Mouse (Mus musculus): ENCODE data around the gene Rhod. TPM values are rescaled to one million over a fixed set of nuclear protein-coding genes. Genes with fewer than 3 reads are reported as not detected.

The Rhod gene
- polyA plus RNA-seq, 1 experiment from 2014 or later, result 2.6 TPM

- H3K9me3 ChIP-seq (ENCODE audit: control insufficient read depth, low read length), result no peaks in the 10 kb centered on the region
- H3K27ac ChIP-seq (ENCODE audit: low read depth, low read length), result no peak overlapping the region
- no peak overlapping the region for H3K9ac ChIP-seq (replicated peaks; ENCODE audit: low read depth, low read length)
- no peaks in the 10 kb centered on the region for H3K4me1 ChIP-seq (ENCODE audit: control insufficient read depth, insufficient read depth, low read length)
- no peaks in the 10 kb centered on the region for H3K27me3 ChIP-seq (ENCODE audit: control insufficient read depth, insufficient read depth, low read length)
- H3K4me3 ChIP-seq (ENCODE audit: low read depth, low read length), result no peak overlapping the region
- no peaks in the 10 kb centered on the region for H3K36me3 ChIP-seq (ENCODE audit: control insufficient read depth, insufficient read depth, low read length)
- H3K4me2 ChIP-seq (ENCODE audit: low read depth, low read length), result no peak overlapping the region
- no peak for ATAC-seq (ENCODE audit: low read depth)
- 75% methylated on average over 19 of the region's 19 CpGs for WGBS
Measured at GRCm38 (mm10) chr19:4425610-4426366, 13.4 kb downstream of the Rhod start.

DNA sequence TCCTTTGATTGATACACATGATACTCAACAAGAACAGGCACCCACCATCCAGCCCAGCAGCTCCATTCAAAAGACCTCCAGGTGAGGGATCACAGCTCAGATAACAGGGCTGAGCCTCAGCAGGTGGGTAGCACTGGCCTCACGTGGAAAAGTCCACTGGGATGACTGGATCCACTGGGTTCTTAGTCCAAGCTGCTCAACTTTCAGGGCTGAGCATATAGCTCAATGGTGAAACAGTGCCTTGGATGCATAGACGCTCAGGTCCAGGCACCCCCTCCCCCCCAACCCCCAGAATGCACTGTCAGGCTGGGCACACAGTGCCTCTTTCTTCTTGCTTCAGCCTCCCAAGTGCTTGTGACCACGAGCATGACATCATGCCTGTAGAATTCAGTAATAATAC is 16.2 kb downstream of the Rhod start:
- H3K27ac ChIP-seq (ENCODE audit: low read depth, low read length), result no peak overlapping the region
- H3K9ac ChIP-seq (replicated peaks; ENCODE audit: low read depth, low read length), result no peak overlapping the region
- H3K4me2 ChIP-seq (ENCODE audit: low read depth, low read length), result no peak overlapping the region
- H3K4me1 ChIP-seq (ENCODE audit: control insufficient read depth, insufficient read depth, low read length), result no peaks in the 10 kb centered on the region
- H3K4me3 ChIP-seq (ENCODE audit: low read depth, low read length), result no peak overlapping the region
- WGBS, result 79% methylated on average over 3 of the region's 3 CpGs
- H3K36me3 ChIP-seq (ENCODE audit: control insufficient read depth, insufficient read depth, low read length), result no peaks in the 10 kb centered on the region
- no peak for ATAC-seq (ENCODE audit: low read depth)
- H3K27me3 ChIP-seq (ENCODE audit: control insufficient read depth, insufficient read depth, low read length), result no peaks in the 10 kb centered on the region
- no peaks in the 10 kb centered on the region for H3K9me3 ChIP-seq (ENCODE audit: control insufficient read depth, low read length)

DNA sequence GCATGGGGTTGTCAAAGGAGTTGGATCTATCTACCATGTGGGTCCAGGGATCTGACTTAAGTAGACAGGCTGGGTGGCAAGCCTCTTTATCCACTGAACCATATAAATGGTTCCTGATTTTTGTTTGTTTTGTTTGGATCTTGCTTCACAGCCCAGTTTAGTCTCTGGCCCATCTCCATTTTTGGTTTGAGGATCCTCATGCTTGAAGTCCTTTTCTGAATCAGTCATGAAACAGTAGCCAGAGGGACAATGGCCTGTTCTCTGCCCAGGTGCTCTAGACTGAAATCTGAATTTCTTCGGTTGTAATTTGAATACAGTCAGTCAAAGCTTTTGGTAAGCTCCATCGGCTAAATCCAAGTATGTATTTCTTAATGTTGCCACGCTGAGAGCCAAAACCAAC is 16.7 kb downstream of the Rhod start:
- Histone ChIP-seq H3K36me3 (ENCODE audit: control insufficient read depth, insufficient read depth, low read length) (no peaks in the 10 kb centered on the region), H3K4me2 (ENCODE audit: low read depth, low read length) (no peak overlapping the region), H3K4me1 (ENCODE audit: control insufficient read depth, insufficient read depth, low read length) (no peaks in the 10 kb centered on the region), H3K27ac (ENCODE audit: low read depth, low read length) (no peak overlapping the region), H3K9ac (replicated peaks; ENCODE audit: low read depth, low read length) (no peak overlapping the region), H3K9me3 (ENCODE audit: control insufficient read depth, low read length) (no peaks in the 10 kb centered on the region), H3K4me3 (ENCODE audit: low read depth, low read length) (no peak overlapping the region), H3K27me3 (ENCODE audit: control insufficient read depth, insufficient read depth, low read length) (no peaks in the 10 kb centered on the region)
- ATAC-seq (ENCODE audit: low read depth), result no peak
- WGBS, result 98% methylated on average over 3 of the region's 3 CpGs

DNA sequence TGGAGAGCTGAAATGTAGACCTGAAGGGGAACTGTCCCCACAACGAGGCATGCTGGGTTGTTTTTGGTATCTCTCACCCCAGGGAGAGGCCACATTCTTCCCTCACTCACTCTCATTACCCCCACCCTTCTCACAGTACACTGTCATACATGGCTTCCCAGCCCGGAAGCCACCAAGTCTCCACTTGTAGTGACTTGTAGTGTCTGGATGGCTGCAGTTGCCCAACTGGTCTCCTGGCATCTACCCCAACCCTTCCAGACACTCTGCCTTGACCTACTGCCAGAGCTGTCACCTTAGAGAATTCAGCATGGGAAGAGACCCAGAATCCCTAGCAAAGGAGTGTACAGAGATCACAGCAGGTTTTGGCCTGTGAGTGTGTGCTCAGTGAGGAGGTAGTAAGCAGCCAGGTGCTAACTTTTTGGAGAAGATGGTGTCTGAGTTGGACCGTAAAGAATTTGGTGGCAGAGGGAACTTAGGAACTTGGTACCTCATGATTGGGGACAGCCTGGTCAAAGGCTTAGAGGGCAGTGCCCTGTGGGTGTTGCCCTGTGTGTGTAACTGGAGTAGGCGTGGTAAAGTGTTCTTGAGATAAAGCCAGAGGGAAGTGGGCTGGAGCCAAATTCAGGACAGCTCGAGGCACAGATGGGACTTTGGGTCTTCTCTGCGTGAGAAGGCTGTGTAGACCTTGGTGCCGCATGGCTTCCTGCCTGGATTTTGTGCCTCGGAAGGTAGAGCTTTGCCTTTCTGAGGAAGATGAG is 18.9 kb downstream of the Rhod start:
- no peak overlapping the region for H3K4me2 ChIP-seq (ENCODE audit: low read depth, low read length)
- no peaks in the 10 kb centered on the region for H3K27me3 ChIP-seq (ENCODE audit: control insufficient read depth, insufficient read depth, low read length)
- H3K9ac ChIP-seq (replicated peaks; ENCODE audit: low read depth, low read length), result no peak overlapping the region
- H3K4me3 ChIP-seq (ENCODE audit: low read depth, low read length), result no peak overlapping the region
- no peak overlapping the region for H3K27ac ChIP-seq (ENCODE audit: low read depth, low read length)
- no peaks in the 10 kb centered on the region for H3K4me1 ChIP-seq (ENCODE audit: control insufficient read depth, insufficient read depth, low read length)
- H3K9me3 ChIP-seq (ENCODE audit: control insufficient read depth, low read length), result no peaks in the 10 kb centered on the region
- 91% methylated on average over 8 of the region's 8 CpGs for WGBS
- no peaks in the 10 kb centered on the region for H3K36me3 ChIP-seq (ENCODE audit: control insufficient read depth, insufficient read depth, low read length)
- ATAC-seq (ENCODE audit: low read depth), result no peak

GRCm38 (mm10) chr19:4419711-4420110 is 19.5 kb downstream of the Rhod start:
- ATAC-seq (ENCODE audit: low read depth), result no peak

GRCm38 (mm10) chr19:4417713-4418112 is 21.5 kb downstream of the Rhod start:
- no peak overlapping the region for H3K4me3 ChIP-seq (ENCODE audit: low read depth, low read length)
- H3K27ac ChIP-seq (ENCODE audit: low read depth, low read length), result no peak overlapping the region
- H3K27me3 ChIP-seq (ENCODE audit: control insufficient read depth, insufficient read depth, low read length), result no peaks in the 10 kb centered on the region
- no peaks in the 10 kb centered on the region for H3K36me3 ChIP-seq (ENCODE audit: control insufficient read depth, insufficient read depth, low read length)
- no peak for ATAC-seq (ENCODE audit: low read depth)
- no peaks in the 10 kb centered on the region for H3K9me3 ChIP-seq (ENCODE audit: control insufficient read depth, low read length)
- no peak overlapping the region for H3K9ac ChIP-seq (replicated peaks; ENCODE audit: low read depth, low read length)
- no peaks in the 10 kb centered on the region for H3K4me1 ChIP-seq (ENCODE audit: control insufficient read depth, insufficient read depth, low read length)
- H3K4me2 ChIP-seq (ENCODE audit: low read depth, low read length), result no peak overlapping the region

More at GRCm38 (mm10) chr19:4419711-4420110, 19.5 kb downstream of the Rhod start:
- Histone ChIP-seq H3K4me3 (ENCODE audit: low read depth, low read length) (no peak overlapping the region), H3K36me3 (ENCODE audit: control insufficient read depth, insufficient read depth, low read length) (no peaks in the 10 kb centered on the region), H3K4me1 (ENCODE audit: control insufficient read depth, insufficient read depth, low read length) (no peaks in the 10 kb centered on the region), H3K4me2 (ENCODE audit: low read depth, low read length) (no peak overlapping the region), H3K27ac (ENCODE audit: low read depth, low read length) (no peak overlapping the region), H3K9ac (replicated peaks; ENCODE audit: low read depth, low read length) (no peak overlapping the region), H3K9me3 (ENCODE audit: control insufficient read depth, low read length) (no peaks in the 10 kb centered on the region), H3K27me3 (ENCODE audit: control insufficient read depth, insufficient read depth, low read length) (no peaks in the 10 kb centered on the region)
- WGBS, result 95% methylated on average over 5 of the region's 5 CpGs

DNA sequence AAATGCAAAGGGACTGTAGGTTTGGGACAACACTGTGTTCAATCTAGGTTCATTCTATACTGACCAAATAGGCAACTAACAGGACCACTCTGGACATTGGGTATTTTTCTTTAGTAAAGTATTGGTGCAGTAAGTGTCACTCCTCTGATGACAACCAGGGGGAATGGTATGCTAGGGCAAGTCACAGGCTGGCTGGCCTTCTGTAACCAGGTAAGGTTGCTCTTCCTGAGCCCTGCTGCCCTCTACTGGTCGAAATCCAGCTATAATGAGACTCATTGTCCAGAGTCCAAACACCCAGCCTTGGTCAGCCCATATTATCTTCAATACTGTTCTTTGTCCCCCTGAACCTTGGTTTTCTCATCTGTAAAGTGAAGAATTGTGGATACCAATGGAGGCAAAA is 22.0 kb downstream of the Rhod start:
- Histone ChIP-seq H3K4me2 (ENCODE audit: low read depth, low read length) (no peak overlapping the region), H3K9ac (replicated peaks; ENCODE audit: low read depth, low read length) (no peak overlapping the region), H3K9me3 (ENCODE audit: control insufficient read depth, low read length) (no peaks in the 10 kb centered on the region), H3K27me3 (ENCODE audit: control insufficient read depth, insufficient read depth, low read length) (no peaks in the 10 kb centered on the region), H3K27ac (ENCODE audit: low read depth, low read length) (no peak overlapping the region), H3K4me3 (ENCODE audit: low read depth, low read length) (no peak overlapping the region), H3K4me1 (ENCODE audit: control insufficient read depth, insufficient read depth, low read length) (no peaks in the 10 kb centered on the region), H3K36me3 (ENCODE audit: control insufficient read depth, insufficient read depth, low read length) (no peaks in the 10 kb centered on the region)
- no peak for ATAC-seq (ENCODE audit: low read depth)
- WGBS, result 0% methylated on average over 1 of the region's 1 CpGs

- Histone ChIP-seq H3K9me3 (ENCODE audit: control insufficient read depth, low read length) (no peaks in the 10 kb centered on the region), H3K27ac (ENCODE audit: low read depth, low read length) (no peak overlapping the region), H3K27me3 (ENCODE audit: control insufficient read depth, insufficient read depth, low read length) (no peaks in the 10 kb centered on the region), H3K4me3 (ENCODE audit: low read depth, low read length) (no peak overlapping the region), H3K9ac (replicated peaks; ENCODE audit: low read depth, low read length) (no peak overlapping the region), H3K4me2 (ENCODE audit: low read depth, low read length) (no peak overlapping the region), H3K4me1 (ENCODE audit: control insufficient read depth, insufficient read depth, low read length) (no peaks in the 10 kb centered on the region), H3K36me3 (ENCODE audit: control insufficient read depth, insufficient read depth, low read length) (no peaks in the 10 kb centered on the region)
- no peak for ATAC-seq (ENCODE audit: low read depth)
- 85% methylated on average over 1 of the region's 1 CpGs for WGBS
Measured at GRCm38 (mm10) chr19:4414631-4415030, 24.6 kb downstream of the Rhod start.

DNA sequence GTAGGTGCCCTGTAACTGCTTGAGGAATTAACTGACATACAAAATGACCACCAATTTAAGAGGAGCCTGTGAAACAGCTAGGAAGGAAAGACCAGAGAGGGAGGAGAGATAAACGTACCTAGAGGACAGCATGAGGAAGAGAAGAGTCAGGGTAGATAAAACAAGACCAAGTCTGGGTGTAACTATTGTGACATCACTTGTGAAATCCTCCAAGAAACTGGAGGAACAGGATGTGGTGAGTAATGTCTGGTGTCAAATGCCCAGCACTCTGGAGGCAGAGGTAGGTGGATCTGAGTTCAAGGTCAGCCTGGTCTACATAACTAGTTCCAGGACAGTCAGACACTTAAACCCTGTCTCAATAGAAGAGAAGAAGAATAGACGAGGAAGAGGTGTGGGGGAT is 30.2 kb downstream of the Rhod start:
- WGBS, result 80% methylated on average over 2 of the region's 2 CpGs

More for the DNA sequence above, 30.2 kb downstream of the Rhod start:
- Histone ChIP-seq H3K27me3 (ENCODE audit: control insufficient read depth, insufficient read depth, low read length) (no peaks in the 10 kb centered on the region), H3K27ac (ENCODE audit: low read depth, low read length) (no peak overlapping the region), H3K9me3 (ENCODE audit: control insufficient read depth, low read length) (no peaks in the 10 kb centered on the region), H3K9ac (replicated peaks; ENCODE audit: low read depth, low read length) (no peak overlapping the region), H3K36me3 (ENCODE audit: control insufficient read depth, insufficient read depth, low read length) (no peaks in the 10 kb centered on the region), H3K4me1 (ENCODE audit: control insufficient read depth, insufficient read depth, low read length) (no peaks in the 10 kb centered on the region), H3K4me3 (ENCODE audit: low read depth, low read length) (no peak overlapping the region), H3K4me2 (ENCODE audit: low read depth, low read length) (no peak overlapping the region)
- ATAC-seq (ENCODE audit: low read depth), result no peak
